In the genomic region with DNA sequence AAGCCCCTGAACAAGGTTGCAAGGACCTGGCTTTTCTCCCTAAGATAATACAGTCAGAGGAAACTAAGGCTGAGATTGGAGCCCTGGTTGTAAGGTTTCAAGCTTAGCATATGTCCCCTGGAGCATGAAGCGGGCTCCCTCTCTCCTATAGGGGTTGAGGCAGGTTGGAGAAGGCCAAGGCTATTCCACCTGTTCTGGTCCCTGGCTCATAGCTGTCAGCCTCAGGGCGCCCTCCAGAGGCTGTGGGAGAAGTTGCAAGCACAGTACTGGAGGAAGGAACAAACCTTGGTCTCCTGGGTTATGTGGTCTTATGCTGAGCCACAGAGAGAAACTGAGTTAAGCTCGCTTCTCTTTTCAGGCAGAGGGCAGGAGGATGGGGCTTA, we compare ENCODE assay signal across 8 mouse cellular contexts. TPM values are rescaled to one million over a fixed set of nuclear protein-coding genes. Genes with fewer than 3 reads are reported as not detected.
A peak's percentile ranks its signal among the peaks of the same experiment; 100 is the strongest.
DNase-seq lines count a peak whose midpoint lies in the region; ATAC-seq lines count a peak whose summit lies in the region.

No protein-coding gene starts in this region.

- H3K36me3 ChIP-seq in intestine, embryonic 14.5 days (ENCODE audit: control insufficient read depth, insufficient read depth, low read length), result no peaks in the 10 kb centered on the region

- no peak overlapping the region for H3K4me3 ChIP-seq in intestine, embryonic 14.5 days (ENCODE audit: low read depth, low read length)

- peak; percentile 36 for DNase-seq in cerebellum, adult 9-10 months
- peak; percentile 31 for DNase-seq in thymus, postnatal 0 days (ENCODE audit: low spot score)
- DNase-seq in thymus, adult 18-20 months, result no peak
- no peak for DNase-seq in intestine, embryonic 14.5 days (ENCODE audit: low spot score)
- peak; percentile 59 for DNase-seq in neural tube, embryonic 10.5 days (ENCODE audit: extremely low spot score, low spot score)
- no peak for DNase-seq in left cerebral cortex, postnatal 36 days (ENCODE audit: low spot score in 2 of 2)

- WGBS in intestine, embryonic 14.5 days, result 49% methylated on average over 3 of the region's 3 CpGs

- 0 out of 2 replicates have a peak overlapping the region, but pooled peaks have one; percentile 35 for H3K27ac ChIP-seq in intestine, embryonic 14.5 days (ENCODE audit: low read depth)

- peak overlapping the region; percentile 2; the same call in 1 of the 2 replicates for H3K9ac ChIP-seq in intestine, embryonic 14.5 days (ENCODE audit: low read length)

- no peaks in the 10 kb centered on the region for H3K27me3 ChIP-seq in intestine, embryonic 14.5 days (replicated peaks; ENCODE audit: control insufficient read depth, insufficient read depth, low read length)

- no peaks in the 10 kb centered on the region for H3K9me3 ChIP-seq in intestine, embryonic 14.5 days (ENCODE audit: control insufficient read depth, low read length)

- peak overlapping the region; percentile 46 for H3K4me2 ChIP-seq in intestine, embryonic 14.5 days (ENCODE audit: low read length)

- intact Hi-C loops in left cerebral cortex, postnatal 36 days (cut with DNase I), result no loop called here

- ATAC-seq in cerebellum, adult (ENCODE audit: insufficient number of reproducible peaks, low FRiP score, low TSS enrichment), result no peak
- ATAC-seq in intestine, embryonic 14.5 days (replicated peaks; ENCODE audit: low FRiP score, low TSS enrichment, low read depth), result peak; percentile 24; the same call in 1 of the 2 replicates
- ATAC-seq in activated CD4-positive, CD25-positive, alpha-beta regulatory T cell, adult 4 months, result no peak

- peaks cover 4% of the 10 kb centered on the region for H3K4me1 ChIP-seq in intestine, embryonic 14.5 days (replicated peaks; ENCODE audit: control insufficient read depth, insufficient read depth, low read length)

RNA-seq across cellular contexts. Expression of a gene that starts 11.9 kb away (rescaled TPM):
- 0.69 and 0.73 TPM in 2 replicates for polyA plus RNA-seq in thymus, postnatal 0 days (2015; fragmentation: Nextera tagmentation; extraction: Ambion mirVana)
- 4.4 and 4.7 TPM in 2 replicates for polyA plus RNA-seq in intestine, embryonic 14.5 days (2014; fragmentation: Nextera tagmentation; extraction: Ambion mirVana)
- total RNA-seq in left cerebral cortex, postnatal 36 days (2021), result not detected
- polyA plus RNA-seq in activated CD4-positive, CD25-positive, alpha-beta regulatory T cell, adult 4 months (2017; shearing (Covaris generic)), result not detected

Comparison
In these comparisons a context has a peak if more than half of its experiments do, and no peak if none do; other contexts are left out.
1. DNase-seq: peak in cerebellum, adult 9-10 months (single experiment), thymus, postnatal 0 days (single experiment) and neural tube, embryonic 10.5 days (single experiment); none in thymus, adult 18-20 months (0 of 2), intestine, embryonic 14.5 days (single experiment) and left cerebral cortex, postnatal 36 days (0 of 2).